Mouse (Mus musculus) mesoderm, embryonic 11.5 days (tissue): ENCODE results near the gene Adamts14.
A peak's percentile ranks its signal among the peaks of the same experiment; 100 is the strongest.

Experiments used
- DNase-seq: peaks from one replicate; pipeline ENCODE4 v3.0.0-alpha.2; 2012; ENCODE audit warnings: low read depth, low spot score

The Adamts14 gene

DNA sequence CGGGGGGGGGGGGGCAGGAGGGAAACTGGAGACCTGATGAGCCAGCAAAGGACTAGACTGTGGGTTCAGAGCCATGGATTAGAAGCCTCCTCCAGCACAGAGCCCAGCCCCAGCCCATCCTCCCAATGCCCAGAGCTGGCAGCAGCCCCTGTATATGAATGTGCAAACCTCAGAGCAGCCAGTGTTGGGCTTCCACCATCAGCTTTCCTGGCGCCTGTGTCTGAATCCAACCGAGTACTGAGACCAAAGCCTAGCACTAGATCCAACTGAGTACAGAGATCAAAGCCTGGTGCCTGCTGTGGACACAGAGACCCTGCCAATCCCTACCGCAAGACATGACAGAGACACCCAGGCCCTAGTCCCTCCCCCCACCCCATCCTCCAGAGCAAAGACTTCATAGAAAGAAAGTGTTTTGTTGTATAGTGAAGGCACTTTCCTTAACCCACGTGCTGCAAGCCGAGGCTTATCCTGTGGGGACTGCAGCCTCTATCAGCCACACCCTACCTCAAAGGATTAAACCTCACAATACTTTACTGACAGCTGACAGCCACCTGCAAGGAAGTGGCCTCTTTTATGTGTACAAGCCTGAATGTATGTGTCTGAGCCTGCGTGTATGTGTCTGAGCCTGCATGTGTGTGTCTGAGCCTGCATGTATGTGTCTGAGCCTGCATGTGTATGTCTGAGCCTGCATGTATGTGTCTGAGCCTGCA lies 40.2 kb downstream of the Adamts14 start:
- DNase-seq, result no peak

GRCm38 (mm10) chr10:61231756-61232155 lies 41.5 kb downstream of the Adamts14 start:
- no peak for DNase-seq

DNA sequence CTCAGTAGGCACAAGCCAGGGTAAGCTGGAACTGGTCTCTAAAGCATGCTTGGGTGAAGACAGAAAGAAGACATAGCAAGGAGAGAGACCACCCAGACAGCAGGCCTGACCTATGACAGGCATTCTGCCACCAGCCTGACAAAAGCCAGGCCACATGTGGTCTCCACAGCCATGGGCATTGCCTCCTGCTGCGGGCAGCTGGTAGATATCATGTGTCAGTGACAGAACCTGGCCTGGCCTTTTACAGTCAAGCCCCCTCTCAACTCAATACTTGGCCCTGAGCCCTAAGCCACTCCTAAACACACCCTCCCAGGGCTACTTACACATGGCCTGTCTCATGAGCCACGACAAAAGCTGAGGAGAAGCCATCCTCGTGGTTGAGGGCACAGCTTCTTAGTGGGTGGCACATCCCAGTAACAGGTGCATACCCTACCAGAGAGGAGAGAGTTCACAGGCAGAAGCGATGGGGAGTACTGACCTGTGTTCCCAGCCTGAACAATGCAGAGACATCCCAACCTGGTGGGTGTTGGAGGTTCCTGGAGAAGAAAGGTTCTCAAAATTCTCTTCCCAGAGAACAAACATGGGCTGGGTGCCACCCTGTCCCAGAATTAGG lies 46.3 kb downstream of the Adamts14 start:
- DNase-seq, result peak; percentile 37

DNA sequence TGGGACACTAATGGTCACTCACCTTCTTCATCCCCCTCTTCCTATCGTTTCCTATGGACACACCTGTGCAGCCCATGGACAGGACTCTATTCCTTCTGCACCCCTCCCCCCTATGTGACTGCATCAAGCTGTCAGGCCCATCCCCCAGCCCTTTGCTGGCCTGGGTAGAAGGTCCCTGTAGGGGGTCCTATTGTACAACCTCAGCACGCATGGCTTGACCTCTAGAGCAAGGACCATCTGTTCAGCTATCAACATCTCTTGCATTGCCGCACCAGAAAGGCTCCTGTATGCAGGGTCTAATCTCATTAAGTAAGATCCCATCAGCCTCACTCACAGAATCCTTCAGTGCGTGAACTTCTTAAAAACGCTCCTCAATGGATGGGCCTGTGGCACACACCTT lies 47.5 kb downstream of the Adamts14 start:
- DNase-seq, result no peak

DNA sequence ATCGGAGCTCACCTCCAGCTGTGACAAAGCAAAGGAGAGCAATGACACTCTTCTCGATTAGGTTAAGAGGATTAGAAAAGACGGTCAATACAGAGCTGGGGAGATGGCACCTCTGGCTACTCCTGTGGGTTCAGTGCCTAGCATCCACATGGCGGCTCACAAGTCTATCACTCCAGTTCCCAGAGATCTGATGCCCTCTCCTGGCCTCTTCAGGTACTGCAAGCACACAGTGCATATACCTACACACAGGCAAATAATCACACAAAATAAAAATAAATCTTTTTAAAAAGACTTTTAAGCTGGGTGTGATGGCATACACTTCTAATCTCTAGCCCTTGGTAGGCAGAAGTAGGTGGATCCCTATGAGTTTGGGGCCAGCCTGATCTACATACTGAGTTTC lies 53.9 kb downstream of the Adamts14 start:
- no peak for DNase-seq

GRCm38 (mm10) chr10:61216163-61216562 lies 57.1 kb downstream of the Adamts14 start:
- no peak for DNase-seq

DNA sequence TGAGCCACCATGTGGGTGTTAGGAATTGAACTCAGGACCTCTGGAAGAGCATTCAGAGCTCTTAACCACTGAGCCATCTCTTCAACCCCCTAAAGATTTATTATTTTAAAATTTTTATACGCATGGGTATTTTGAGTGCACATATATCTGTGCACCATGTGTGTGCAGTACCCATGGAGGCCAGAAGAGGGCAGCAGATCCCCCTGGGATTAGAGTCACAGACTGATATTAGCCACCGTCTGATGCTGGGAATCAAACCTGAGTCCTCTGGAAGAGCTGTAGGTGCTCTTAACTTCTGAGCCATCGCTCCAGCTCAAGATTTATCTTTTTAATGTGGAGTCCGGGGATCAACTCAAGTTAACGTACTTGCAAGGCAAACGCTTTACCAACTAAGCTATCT lies 57.6 kb downstream of the Adamts14 start:
- DNase-seq, result no peak

- DNase-seq, result no peak
Observed at GRCm38 (mm10) chr10:61212817-61213216, 60.4 kb downstream of the Adamts14 start.

GRCm38 (mm10) chr10:61211743-61212142 lies 61.5 kb downstream of the Adamts14 start:
- peak; percentile 81 for DNase-seq

GRCm38 (mm10) chr10:61211105-61211504 lies 62.1 kb downstream of the Adamts14 start:
- no peak for DNase-seq

- DNase-seq, result no peak
Observed at GRCm38 (mm10) chr10:61208114-61208684, 65.0 kb downstream of the Adamts14 start.

DNA sequence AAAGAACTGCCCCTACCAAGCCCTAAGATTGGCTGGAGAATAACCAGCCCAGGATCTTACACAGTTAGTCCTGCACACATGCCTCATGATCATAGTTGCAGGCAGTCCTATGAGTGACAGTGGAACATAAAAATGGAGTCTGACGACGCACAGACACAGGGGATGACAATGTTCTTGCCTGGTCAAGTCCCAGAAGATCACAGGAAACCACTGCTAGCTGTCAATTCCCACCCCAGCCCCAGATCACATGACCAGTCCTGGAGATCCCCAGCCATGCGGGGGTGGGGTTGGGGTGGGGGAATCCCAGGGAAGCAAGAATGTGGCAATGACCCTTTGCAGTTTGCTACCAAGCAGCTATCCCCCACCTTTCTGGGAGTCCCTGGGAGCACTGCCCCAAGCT lies 69.3 kb downstream of the Adamts14 start:
- no peak for DNase-seq

GRCm38 (mm10) chr10:61201596-61202318 lies 71.5 kb downstream of the Adamts14 start:
- DNase-seq, result no peak

DNA sequence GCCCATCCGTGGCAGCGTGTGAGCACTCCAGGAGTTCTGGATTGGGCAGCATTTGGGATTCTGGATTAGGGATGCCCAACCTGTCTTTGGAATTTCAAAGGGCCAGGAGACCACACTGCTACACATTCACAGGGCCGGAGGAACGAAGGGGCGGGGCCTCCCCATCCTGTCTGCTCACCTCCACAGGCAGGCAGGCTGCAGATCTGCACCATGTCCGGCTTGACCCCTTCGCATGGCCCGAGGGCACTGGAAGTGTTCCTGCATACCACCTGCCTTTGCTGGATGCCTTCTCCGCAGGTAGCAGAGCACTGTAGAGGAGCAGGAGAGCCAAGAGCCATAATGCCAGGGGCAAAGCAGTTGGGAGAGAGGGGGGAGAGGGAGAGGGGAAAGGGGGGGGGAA lies 72.2 kb downstream of the Adamts14 start:
- DNase-seq, result no peak

GRCm38 (mm10) chr10:61200232-61200820 lies 72.9 kb downstream of the Adamts14 start:
- no peak for DNase-seq

DNA sequence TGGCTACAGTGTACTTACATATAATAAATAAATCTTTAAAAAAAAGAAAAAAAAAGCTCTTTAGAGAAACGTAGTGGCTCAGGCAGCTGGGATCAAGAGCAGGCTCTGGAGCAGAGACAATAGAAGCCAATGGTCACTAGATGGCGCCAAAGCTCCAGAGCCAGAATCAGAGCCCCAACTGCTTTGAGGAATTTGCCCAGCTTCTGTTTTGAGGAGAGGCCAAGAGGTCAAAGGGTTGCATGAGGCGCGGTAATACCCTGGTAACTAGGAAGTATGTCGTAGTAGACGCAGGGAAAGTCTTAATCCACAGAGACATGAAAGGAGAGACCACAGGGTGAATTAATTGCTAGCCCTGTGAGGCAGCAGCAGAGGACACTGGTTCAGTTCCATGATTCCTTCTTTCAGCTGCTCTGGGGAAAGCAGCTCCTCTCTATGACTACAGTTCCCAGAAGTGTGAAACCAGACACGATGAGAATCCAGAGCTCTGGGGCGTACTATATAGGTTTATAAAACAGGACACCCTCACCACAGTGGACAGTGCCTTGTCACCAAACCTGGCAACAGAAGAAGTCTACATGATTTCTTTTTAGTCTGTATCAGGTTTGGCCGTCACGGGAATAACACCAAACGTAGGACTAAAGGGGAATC lies 73.5 kb downstream of the Adamts14 start:
- DNase-seq, result peak; percentile 93

DNA sequence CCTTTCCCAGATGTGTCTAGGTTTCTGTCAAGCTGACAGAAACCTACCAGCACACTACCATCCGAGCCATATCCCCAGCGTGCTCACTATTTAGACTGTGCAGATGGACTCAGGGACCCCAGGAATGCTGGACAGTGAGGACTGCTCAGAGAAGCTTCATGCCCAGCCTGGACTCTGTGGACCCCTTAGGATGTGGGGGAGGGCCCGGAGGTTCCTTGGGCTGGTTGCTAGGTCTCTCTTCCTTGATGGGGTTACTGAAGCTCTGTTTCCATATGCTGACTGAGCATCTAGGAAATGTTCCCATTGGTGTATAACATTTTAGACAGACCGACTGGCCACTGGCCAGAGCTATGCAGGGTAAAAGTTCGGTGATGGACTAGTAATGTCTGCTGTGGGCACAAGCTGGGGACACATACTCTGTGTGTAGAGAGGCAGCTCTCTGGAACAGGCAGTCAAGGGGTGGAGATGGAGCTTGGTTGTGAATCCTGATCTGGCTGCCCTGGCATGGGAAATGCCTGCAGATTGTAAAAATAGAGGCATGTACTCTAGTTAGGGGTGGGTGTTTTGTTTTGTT lies 77.4 kb downstream of the Adamts14 start:
- no peak for DNase-seq

DNA sequence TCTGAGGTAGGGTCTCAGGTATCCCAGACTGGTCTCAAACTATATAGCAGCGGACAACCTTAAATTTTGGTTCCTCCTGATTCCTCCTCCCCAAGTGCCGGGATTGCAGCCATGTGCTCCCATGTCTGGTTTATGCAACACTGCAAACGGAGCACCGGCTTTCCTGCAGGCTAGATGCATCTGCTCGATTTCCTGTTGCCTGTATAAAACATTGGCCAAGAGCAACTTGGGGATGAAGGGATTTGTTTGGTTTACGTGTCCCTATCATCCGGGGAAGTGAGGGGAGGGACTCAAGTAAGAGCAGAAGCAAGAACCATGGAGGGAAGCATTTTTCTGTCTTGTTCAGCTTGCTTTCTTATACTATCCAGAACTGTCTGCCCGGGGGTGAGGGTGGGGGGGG lies 78.0 kb downstream of the Adamts14 start:
- DNase-seq, result no peak

- no peak for DNase-seq
Observed at GRCm38 (mm10) chr10:61194611-61195010, 78.6 kb downstream of the Adamts14 start.

DNA sequence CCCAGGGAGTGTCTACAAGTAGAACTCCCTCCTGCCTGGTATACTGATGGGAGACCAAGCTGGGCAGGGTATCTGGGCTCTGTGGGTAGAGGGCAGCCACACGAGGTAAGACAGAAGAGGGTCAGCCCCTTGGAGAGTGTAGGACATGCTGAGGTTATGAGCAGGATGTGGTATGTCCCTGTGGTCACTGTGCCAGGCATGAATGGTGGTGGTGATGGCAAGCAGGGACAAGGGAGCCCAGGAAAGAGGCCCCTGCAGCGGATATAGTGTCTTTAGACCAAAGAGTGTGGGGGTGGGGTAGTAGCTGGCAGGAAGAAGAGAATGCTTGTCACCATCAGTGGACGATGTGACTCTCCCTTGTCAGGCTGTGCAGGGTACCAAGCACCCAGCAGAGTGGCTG lies 85.2 kb downstream of the Adamts14 start:
- DNase-seq, result no peak

GRCm38 (mm10) chr10:61187001-61187400 lies 86.2 kb downstream of the Adamts14 start:
- DNase-seq, result no peak
